Mouse (Mus musculus): ENCODE measurements around the gene Rrad. TPM values are rescaled to one million over a fixed set of nuclear protein-coding genes. Genes with fewer than 3 reads are reported as not detected.

Gene Rrad
- total and polyA plus RNA-seq, 2 experiments from 2014 or later, result 235 to 317 TPM

DNA sequence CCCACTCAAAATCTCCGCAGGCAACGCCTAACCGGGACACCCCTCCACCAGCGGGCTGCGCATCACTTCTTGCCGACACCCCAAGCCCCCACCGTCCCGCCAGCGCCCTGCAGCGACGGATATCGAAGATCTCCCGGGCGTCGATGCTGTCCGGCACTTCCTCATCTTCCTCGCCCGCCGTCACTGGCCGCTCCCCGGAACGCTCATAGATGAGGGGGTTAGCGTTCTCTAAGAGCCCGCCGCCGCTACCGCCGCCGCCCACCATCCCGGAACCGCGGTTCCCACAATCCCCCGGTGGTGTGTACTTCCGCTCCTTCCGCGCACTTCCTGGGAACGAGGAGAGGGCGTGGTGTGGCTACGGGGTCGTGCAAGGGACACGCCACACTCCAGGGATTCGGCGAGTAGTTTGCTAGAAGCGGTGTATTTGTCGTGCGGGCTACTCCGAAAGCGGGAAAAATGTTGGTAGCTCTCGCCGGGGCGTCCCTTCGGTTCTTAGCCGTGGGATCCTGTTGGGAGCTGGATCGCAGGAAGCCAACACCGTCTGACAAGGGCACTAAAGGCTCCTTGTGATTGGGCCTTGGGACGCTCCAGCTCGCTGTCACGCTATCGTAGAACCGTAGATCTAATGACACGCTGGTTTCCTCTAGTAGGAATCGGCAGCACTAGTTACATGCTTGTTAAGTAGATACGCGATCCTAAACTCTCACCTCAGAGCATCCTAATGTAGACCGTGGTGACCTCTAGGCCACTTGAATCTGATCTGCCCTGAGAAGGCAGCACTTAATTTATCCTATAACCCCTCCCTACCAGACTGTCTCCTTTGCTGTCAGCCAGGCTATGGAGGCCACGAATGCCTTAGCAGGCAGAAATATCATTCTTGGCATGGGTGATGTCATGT is 10.5 kb upstream of the Rrad start, which contains the start of gene Ciao2b:
Gene Ciao2b, minus strand, starts transcription at position 540 of the 898 bp plus-strand sequence.
- Histone ChIP-seq H3K9me3 (replicated peaks; ENCODE audit: control insufficient read depth, low read length) (no peaks in the 10 kb centered on the region), H3K27me3 (ENCODE audit: control insufficient read depth, insufficient read depth, low read length) (no peaks in the 10 kb centered on the region), H3K4me1 (ENCODE audit: control insufficient read depth, insufficient read depth) (peaks cover 12% of the 10 kb centered on the region), H3K36me3 (replicated peaks; ENCODE audit: control insufficient read depth, insufficient read depth, low read length) (peaks cover 29% of the 10 kb centered on the region), H3K4me2 (ENCODE audit: low read depth, low read length) (peak within 1 kb of the TSS; percentile 86), H3K27ac (ENCODE audit: low read depth) (peak within 1 kb of the TSS; percentile 81), H3K4me3 (ENCODE audit: low read depth, low read length) (peak within 1 kb of the TSS; percentile 93), H3K9ac (replicated peaks; ENCODE audit: low read depth, low read length) (peak within 1 kb of the TSS; percentile 71)
- peak; percentile 97 for ATAC-seq (ENCODE audit: insufficient read depth, low read depth)
- peak; percentile 86 for DNase-seq (ENCODE audit: low spot score)
- under 1% methylated on average over 66 of the region's 66 CpGs for WGBS
- TF ChIP-seq CTCF (IDR thresholded peaks at IDR 0.05; ENCODE audit: low read depth) (no peak), EP300 (IDR thresholded peaks at IDR 0.05; ENCODE audit: low read depth) (0 out of 2 replicates have a peak, but pooled peaks have one; percentile 15)

DNA sequence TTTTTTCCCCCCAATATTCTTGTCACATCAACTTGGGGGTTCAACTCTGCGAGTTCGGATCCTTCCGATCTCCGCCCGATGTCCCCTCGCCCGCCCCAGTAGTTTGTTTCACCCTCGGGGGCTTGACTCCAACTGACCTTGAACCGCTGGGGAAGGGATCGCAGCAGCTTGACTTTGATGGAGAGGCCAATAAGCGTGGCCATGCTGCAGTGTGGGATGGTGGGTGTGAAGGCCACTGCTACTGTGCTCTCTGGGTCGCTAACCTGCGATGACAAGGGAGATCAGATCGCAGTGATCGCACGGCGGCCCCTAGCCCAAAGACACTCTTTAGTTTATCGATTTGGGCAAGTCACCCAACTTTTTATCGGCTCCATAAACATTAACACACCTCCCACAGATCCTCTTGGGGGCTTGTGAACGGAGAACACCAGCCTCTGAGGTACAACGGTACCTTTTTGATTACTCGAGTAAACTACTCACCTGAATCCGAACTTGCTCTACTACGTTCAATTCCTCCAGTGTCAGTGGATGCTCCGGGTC is 9.8 kb upstream of the Rrad start:
- ATAC-seq (ENCODE audit: insufficient read depth, low read depth) (no peak), DNase-seq (ENCODE audit: low spot score) (no peak)
- Histone ChIP-seq H3K36me3 (replicated peaks; ENCODE audit: control insufficient read depth, insufficient read depth, low read length) (peaks cover 32% of the 10 kb centered on the region), H3K4me1 (ENCODE audit: control insufficient read depth, insufficient read depth) (peaks cover 12% of the 10 kb centered on the region), H3K9ac (replicated peaks; ENCODE audit: low read depth, low read length) (peak overlapping the region; percentile 71), H3K9me3 (replicated peaks; ENCODE audit: control insufficient read depth, low read length) (no peaks in the 10 kb centered on the region), H3K27me3 (ENCODE audit: control insufficient read depth, insufficient read depth, low read length) (no peaks in the 10 kb centered on the region), H3K4me3 (ENCODE audit: low read depth, low read length) (peak overlapping the region; percentile 93), H3K27ac (ENCODE audit: low read depth) (peak overlapping the region; percentile 81), H3K4me2 (ENCODE audit: low read depth, low read length) (peak overlapping the region; percentile 86)
- TF ChIP-seq EP300 (IDR thresholded peaks at IDR 0.05; ENCODE audit: low read depth) (no peak), CTCF (IDR thresholded peaks at IDR 0.05; ENCODE audit: low read depth) (no peak)
- WGBS, result 6% methylated on average over 25 of the region's 25 CpGs

DNA sequence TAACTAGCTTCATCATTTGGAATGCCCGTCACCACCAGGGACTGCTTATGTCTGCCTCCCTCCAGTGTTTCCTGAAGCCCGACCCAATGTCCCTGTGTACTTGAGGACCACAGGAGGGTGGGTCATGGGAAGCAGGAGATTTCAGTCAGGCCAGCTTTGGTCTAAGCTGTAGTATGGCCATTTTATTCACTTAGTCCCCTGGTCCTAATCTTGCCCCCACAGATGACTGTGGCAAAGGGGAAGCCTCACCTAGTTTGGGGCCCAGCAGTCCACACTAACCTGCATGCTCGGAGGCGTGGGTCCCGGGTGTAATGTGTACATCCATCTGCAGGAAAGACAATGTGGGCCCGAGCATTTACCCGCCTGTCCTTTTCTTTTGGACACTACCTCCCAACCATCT is 9.1 kb upstream of the Rrad start:
- TF ChIP-seq CTCF (IDR thresholded peaks at IDR 0.05; ENCODE audit: low read depth) (no peak), EP300 (IDR thresholded peaks at IDR 0.05; ENCODE audit: low read depth) (no peak)
- H3K27me3 ChIP-seq (ENCODE audit: control insufficient read depth, insufficient read depth, low read length), result no peaks in the 10 kb centered on the region
- no peak overlapping the region for H3K27ac ChIP-seq (ENCODE audit: low read depth)
- no peak for DNase-seq (ENCODE audit: low spot score)
- H3K4me2 ChIP-seq (ENCODE audit: low read depth, low read length), result peak overlapping the region; percentile 86
- WGBS, result 68% methylated on average over 7 of the region's 7 CpGs
- H3K36me3 ChIP-seq (replicated peaks; ENCODE audit: control insufficient read depth, insufficient read depth, low read length), result peaks cover 38% of the 10 kb centered on the region
- H3K4me3 ChIP-seq (ENCODE audit: low read depth, low read length), result peak overlapping the region; percentile 93
- no peak for ATAC-seq (ENCODE audit: insufficient read depth, low read depth)
- peak overlapping the region; percentile 71; the same call in 1 of the 2 replicates for H3K9ac ChIP-seq (replicated peaks; ENCODE audit: low read depth, low read length)
- H3K4me1 ChIP-seq (ENCODE audit: control insufficient read depth, insufficient read depth), result peaks cover 12% of the 10 kb centered on the region
- no peaks in the 10 kb centered on the region for H3K9me3 ChIP-seq (replicated peaks; ENCODE audit: control insufficient read depth, low read length)

DNA sequence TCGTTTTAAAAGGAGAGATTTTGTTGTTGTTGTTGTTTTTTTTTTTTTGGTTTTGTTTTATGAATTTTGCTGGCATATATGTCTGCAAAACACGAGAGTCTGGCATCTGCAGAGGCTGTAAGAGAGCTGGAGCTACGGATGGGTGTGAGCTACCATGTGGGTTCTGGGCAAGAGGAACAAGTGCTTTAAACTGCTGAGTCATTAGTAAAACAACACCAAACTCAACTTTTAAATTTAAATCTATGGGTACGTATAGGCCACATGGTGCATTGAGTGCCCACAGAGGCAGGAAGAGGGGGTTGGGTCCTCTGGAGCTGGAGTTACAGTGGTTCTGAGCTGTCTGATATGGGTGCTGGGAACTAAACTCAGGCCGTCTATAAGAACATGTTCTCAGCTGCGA is 6.9 kb upstream of the Rrad start:
- TF ChIP-seq CTCF (IDR thresholded peaks at IDR 0.05; ENCODE audit: low read depth), result no peak
- no peak for TF ChIP-seq EP300 (IDR thresholded peaks at IDR 0.05; ENCODE audit: low read depth)
- no peak for ATAC-seq (ENCODE audit: insufficient read depth, low read depth)
- no peak overlapping the region for H3K4me3 ChIP-seq (ENCODE audit: low read depth, low read length)
- no peaks in the 10 kb centered on the region for H3K9me3 ChIP-seq (replicated peaks; ENCODE audit: control insufficient read depth, low read length)
- H3K4me1 ChIP-seq (ENCODE audit: control insufficient read depth, insufficient read depth), result peaks cover 17% of the 10 kb centered on the region
- no peaks in the 10 kb centered on the region for H3K27me3 ChIP-seq (ENCODE audit: control insufficient read depth, insufficient read depth, low read length)
- H3K9ac ChIP-seq (replicated peaks; ENCODE audit: low read depth, low read length), result no peak overlapping the region
- no peak for DNase-seq (ENCODE audit: low spot score)
- 89% methylated on average over 6 of the region's 6 CpGs for WGBS
- no peak overlapping the region for H3K4me2 ChIP-seq (ENCODE audit: low read depth, low read length)
- H3K27ac ChIP-seq (ENCODE audit: low read depth), result no peak overlapping the region
- H3K36me3 ChIP-seq (replicated peaks; ENCODE audit: control insufficient read depth, insufficient read depth, low read length), result peaks cover 43% of the 10 kb centered on the region

DNA sequence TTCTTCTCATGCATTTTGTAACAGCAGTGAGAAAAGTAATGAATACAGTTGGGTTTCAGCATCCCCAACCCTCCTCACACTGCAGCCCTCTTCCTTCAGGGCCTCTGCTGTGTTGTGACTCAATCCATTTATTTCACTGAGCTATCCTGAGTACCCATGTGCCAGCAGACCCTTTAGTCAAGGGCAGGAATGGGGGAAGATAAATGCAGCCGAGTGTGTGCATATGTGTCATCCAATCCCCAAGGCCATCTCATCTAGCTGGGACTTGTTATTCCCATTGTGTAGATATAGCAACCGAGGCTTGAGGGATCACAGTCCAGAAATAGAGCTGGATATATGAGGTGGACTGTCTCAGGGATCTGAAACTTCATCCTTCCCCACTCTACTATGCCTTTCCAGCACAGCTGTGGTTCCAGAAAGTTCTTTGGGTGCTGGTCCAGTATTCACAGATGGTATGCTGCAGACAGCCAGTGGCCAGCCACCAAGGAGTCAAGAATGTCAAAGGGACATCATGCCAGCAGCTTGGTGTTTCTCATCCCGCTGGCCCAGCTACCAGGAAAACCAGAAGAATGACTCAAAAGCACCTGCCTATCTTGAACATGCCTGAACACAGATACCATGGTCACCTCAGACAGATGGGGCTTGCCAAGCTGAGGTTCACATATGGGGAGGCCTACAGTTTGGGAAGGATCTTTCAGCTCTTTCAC is 4.0 kb upstream of the Rrad start:
- 81% methylated on average over 3 of the region's 3 CpGs for WGBS
- ATAC-seq (ENCODE audit: insufficient read depth, low read depth) (no peak), DNase-seq (ENCODE audit: low spot score) (peak; percentile 4)
- H3K27me3 ChIP-seq (ENCODE audit: control insufficient read depth, insufficient read depth, low read length), result no peaks in the 10 kb centered on the region
- H3K27ac ChIP-seq (ENCODE audit: low read depth), result no peak overlapping the region
- no peak overlapping the region for H3K4me2 ChIP-seq (ENCODE audit: low read depth, low read length)
- no peak overlapping the region for H3K9ac ChIP-seq (replicated peaks; ENCODE audit: low read depth, low read length)
- TF ChIP-seq CTCF (IDR thresholded peaks at IDR 0.05; ENCODE audit: low read depth), result no peak
- TF ChIP-seq EP300 (IDR thresholded peaks at IDR 0.05; ENCODE audit: low read depth), result no peak
- peaks cover 17% of the 10 kb centered on the region; the same call in 1 of the 2 replicates for H3K4me1 ChIP-seq (ENCODE audit: control insufficient read depth, insufficient read depth)
- H3K9me3 ChIP-seq (replicated peaks; ENCODE audit: control insufficient read depth, low read length), result no peaks in the 10 kb centered on the region
- no peak overlapping the region for H3K4me3 ChIP-seq (ENCODE audit: low read depth, low read length)
- peaks cover 43% of the 10 kb centered on the region for H3K36me3 ChIP-seq (replicated peaks; ENCODE audit: control insufficient read depth, insufficient read depth, low read length)
